Comparison of ENCODE assay signal across 21 mouse cellular contexts in the genomic region with DNA sequence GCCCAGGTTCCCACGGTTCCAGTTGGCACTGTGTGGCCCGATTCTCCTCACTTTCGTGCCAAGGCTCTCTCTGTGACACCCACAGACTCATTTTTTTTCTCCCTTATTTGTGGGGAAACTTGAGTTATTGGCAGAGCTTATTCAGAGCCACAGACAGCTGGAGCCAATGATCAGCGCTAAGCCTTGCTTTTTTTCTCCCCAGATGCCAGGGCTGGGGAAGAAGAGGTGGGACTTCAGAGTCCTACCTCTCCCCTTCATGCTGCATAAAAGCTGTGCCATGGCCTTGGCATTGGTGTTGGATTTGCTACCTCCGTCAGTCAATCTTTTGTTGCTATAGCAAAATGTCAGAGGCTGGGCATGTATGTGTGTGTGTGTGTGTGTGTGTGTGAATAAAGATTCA.
"Had no signal": no experiment of that assay in that cellular context is flagged by ENCODE, and none has a peak within 500 bp of the region (broad histone marks: within the 10 kb centered on the region; RNA-seq: fewer than 3 reads in every experiment).

No protein-coding gene starts in this region.

- H3K27ac ChIP-seq: liver, embryonic 13.5 days; liver, embryonic 15.5 days; lung, embryonic 15.5 days; macrophage; neural tube, embryonic 13.5 days; neural tube, embryonic 15.5 days had no signal

- H3K4me3 ChIP-seq: liver, embryonic 13.5 days; liver, embryonic 15.5 days; lung, embryonic 15.5 days; megakaryocyte, embryonic 14.5 days; neural tube, embryonic 13.5 days; neural tube, embryonic 15.5 days had no signal

- H3K4me1 ChIP-seq: liver, embryonic 13.5 days; liver, embryonic 15.5 days; lung, embryonic 15.5 days; megakaryocyte, embryonic 14.5 days; neural tube, embryonic 13.5 days; neural tube, embryonic 15.5 days had no signal

- ATAC-seq: liver, postnatal 0 days; lung, postnatal 0 days had no signal

- H3K27me3 ChIP-seq: liver, embryonic 13.5 days; liver, embryonic 15.5 days; lung, embryonic 15.5 days; neural tube, embryonic 13.5 days; neural tube, embryonic 15.5 days had no signal

- H3K9ac ChIP-seq: liver, embryonic 13.5 days; liver, embryonic 15.5 days; liver, postnatal 0 days; lung, embryonic 15.5 days; neural tube, embryonic 13.5 days; neural tube, embryonic 15.5 days had no signal

- H3K4me2 ChIP-seq: liver, embryonic 11.5 days; liver, embryonic 13.5 days; liver, embryonic 15.5 days; lung, embryonic 15.5 days; neural tube, embryonic 13.5 days; neural tube, embryonic 15.5 days had no signal

- H3K9me3 ChIP-seq: liver, embryonic 13.5 days; liver, embryonic 15.5 days; lung, embryonic 15.5 days; neural tube, embryonic 13.5 days; neural tube, embryonic 15.5 days had no signal

- H3K36me3 ChIP-seq: liver, embryonic 13.5 days; liver, embryonic 15.5 days; lung, embryonic 15.5 days; neural tube, embryonic 13.5 days; neural tube, embryonic 15.5 days had no signal

- DNase-seq: liver, embryonic 13.5 days; liver, postnatal 0 days; lung, adult 2 months; lung, postnatal 14 days; lung, postnatal 36 days; retina, postnatal 1 day; right cerebral cortex, adult 18-20 months; right cerebral cortex, postnatal 25 days; right cerebral cortex, postnatal 4 days; spleen, adult 18-20 months; thymus, adult 18-20 months; thymus, postnatal 14 days; thymus, postnatal 36 days had no signal
